Mouse (Mus musculus) midbrain, embryonic 16.5 days (tissue): Measurements from ENCODE around the gene Ubxn1. TPM values are rescaled to one million over a fixed set of nuclear protein-coding genes. Genes with fewer than 3 reads are reported as not detected.
A peak's percentile ranks its signal among the peaks of the same experiment; 100 is the strongest.

Experiments
- ATAC-seq: fragments of 200-750 bp; cut with Nextera tagmentation; 2 replicates; pipeline ENCODE4 v1.8.0; 2017; ENCODE audit warnings: moderate TSS enrichment
- H3K27ac ChIP-seq: fragments of 300-500 bp; sonication (generic); 2 replicates; pipeline ENCODE4 v1.5.1; 2014; ENCODE audit warnings: mild to moderate bottlenecking, low read length, mixed read lengths
- H3K27me3 ChIP-seq: fragments of 300-500 bp; sonication (generic); 2 replicates; pipeline ENCODE4 v1.6.1; 2014; ENCODE audit warnings: low read depth, low read length, mixed read lengths; ENCODE audit not compliant: control insufficient read depth, insufficient read depth
- H3K36me3 ChIP-seq: fragments of 300-500 bp; sonication (generic); 2 replicates; pipeline ENCODE4 v1.6.1; 2014; ENCODE audit warnings: mild to moderate bottlenecking, low read length, moderate library complexity, mixed read lengths; ENCODE audit not compliant: control insufficient read depth, insufficient read depth
- H3K4me1 ChIP-seq: fragments of 300-500 bp; sonication (generic); 2 replicates; pipeline ENCODE4 v1.6.1; 2014; ENCODE audit warnings: mild to moderate bottlenecking, low read length, mixed read lengths; ENCODE audit not compliant: control insufficient read depth, insufficient read depth
- H3K4me2 ChIP-seq: fragments of 300-500 bp; sonication (generic); 2 replicates; pipeline ENCODE4 v1.6.1; 2014; ENCODE audit warnings: mild to moderate bottlenecking, low read length, mixed read lengths
- H3K4me3 ChIP-seq: fragments of 300-500 bp; sonication (generic); 2 replicates; pipeline ENCODE4 v1.5.1; 2014; ENCODE audit warnings: low read depth, mild to moderate bottlenecking, low read length, moderate library complexity, mixed read lengths
- H3K9ac ChIP-seq: fragments of 300-500 bp; sonication (generic); 2 replicates; pipeline ENCODE4 v1.6.1; 2014; ENCODE audit warnings: low read depth, low read length, mixed read lengths
- H3K9me3 ChIP-seq: fragments of 300-500 bp; sonication (generic); replicated peaks from 2 replicates; pipeline ENCODE4 v1.6.1; 2014; ENCODE audit warnings: mild to moderate bottlenecking, low read length, mixed read lengths; ENCODE audit not compliant: control insufficient read depth, poor library complexity, severe bottlenecking
- WGBS: fragments of 180-500 bp; shearing (Covaris S2); extraction: QIAGEN DNeasy Blood & Tissue Kit; methylation state at CpG from one replicate; pipeline ENCODE4 v1.1.7; 2014; 5-methylcytosine and 5-hydroxymethylcytosine counted together
- polyA plus RNA-seq: library from polyadenylated mRNA; unstranded; fragments of >200 nt; fragmentation: Nextera tagmentation; extraction: Ambion mirVana; gene quantifications from 2 replicates; pipeline ENCODE4 v1.2.1, GENCODE M21; 2015

The Ubxn1 gene
- polyA plus RNA-seq, 1 experiment from 2014 or later = 142 TPM

- 91% methylated on average over 6 of the region's 6 CpGs for WGBS
- no peak for ATAC-seq
- no peaks in the 10 kb centered on the region for H3K27me3 ChIP-seq
Observed at GRCm38 (mm10) chr19:8908531-8908930, 37.2 kb downstream of the Ubxn1 start.

DNA sequence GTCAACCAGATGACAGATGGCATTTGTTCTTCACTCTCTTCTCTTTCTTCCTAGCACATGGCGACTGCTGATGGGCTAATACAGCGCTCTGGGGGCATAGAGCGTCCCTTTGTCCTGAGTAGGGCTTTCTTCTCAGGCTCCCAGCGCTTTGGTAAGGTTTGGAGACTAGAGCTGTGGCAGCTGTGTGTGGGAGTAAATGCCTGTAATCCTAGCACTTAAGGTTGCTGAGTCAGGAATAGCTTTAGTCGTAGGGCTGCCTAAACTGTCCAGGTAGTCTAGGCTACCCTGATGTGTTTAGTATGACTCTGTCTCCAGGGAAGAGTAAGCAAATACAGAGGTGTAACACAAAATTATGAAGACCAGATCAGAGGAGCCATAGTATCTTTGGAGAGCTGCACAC is 40.5 kb downstream of the Ubxn1 start:
- Histone ChIP-seq H3K27ac (no peak overlapping the region), H3K4me2 (no peak overlapping the region), H3K9ac (no peak overlapping the region), H3K27me3 (no peaks in the 10 kb centered on the region), H3K4me3 (no peak overlapping the region), H3K9me3 (no peaks in the 10 kb centered on the region), H3K4me1 (no peaks in the 10 kb centered on the region), H3K36me3 (peaks cover 75% of the 10 kb centered on the region)
- 91% methylated on average over 5 of the region's 5 CpGs for WGBS
- no peak for ATAC-seq

More at GRCm38 (mm10) chr19:8908531-8908930, 37.2 kb downstream of the Ubxn1 start:
- Histone ChIP-seq H3K4me3 (no peak overlapping the region), H3K4me2 (no peak overlapping the region), H3K4me1 (no peaks in the 10 kb centered on the region), H3K36me3 (peaks cover 65% of the 10 kb centered on the region), H3K9me3 (no peaks in the 10 kb centered on the region), H3K9ac (no peak overlapping the region), H3K27ac (no peak overlapping the region)

GRCm38 (mm10) chr19:8914212-8914611 is 42.9 kb downstream of the Ubxn1 start:
- Histone ChIP-seq H3K4me2 (no peak overlapping the region), H3K9me3 (no peaks in the 10 kb centered on the region), H3K27ac (no peak overlapping the region), H3K4me1 (no peaks in the 10 kb centered on the region), H3K27me3 (no peaks in the 10 kb centered on the region), H3K9ac (no peak overlapping the region), H3K36me3 (peaks cover 56% of the 10 kb centered on the region), H3K4me3 (no peak overlapping the region)
- whole genome bisulfite sequencing = 100% methylated on average over 3 of the region's 3 CpGs
- no peak for ATAC-seq

DNA sequence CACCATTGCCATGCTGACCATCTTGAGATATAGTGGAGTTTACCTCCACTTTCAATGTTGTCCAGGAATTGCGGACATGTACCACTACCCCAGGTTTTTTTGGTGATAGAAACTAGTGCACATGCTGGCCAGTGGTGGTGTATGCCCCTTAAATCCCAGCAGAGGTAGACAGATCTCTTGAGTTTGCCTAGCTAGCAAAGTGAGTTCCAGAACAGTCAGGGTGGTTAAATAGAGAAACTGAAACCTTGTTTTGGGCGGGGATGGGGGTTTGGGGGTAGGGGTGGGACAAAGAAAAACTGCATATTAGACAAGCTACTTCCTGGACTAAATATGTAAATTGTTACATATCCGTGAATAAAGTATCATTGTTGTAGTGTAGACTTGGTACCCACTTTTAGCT is 47.7 kb downstream of the Ubxn1 start:
- H3K27ac ChIP-seq = no peak overlapping the region
- H3K36me3 ChIP-seq = peaks cover 23% of the 10 kb centered on the region
- H3K4me2 ChIP-seq = no peak overlapping the region
- peaks cover 11% of the 10 kb centered on the region for H3K4me1 ChIP-seq
- no peak overlapping the region for H3K4me3 ChIP-seq
- no peak overlapping the region for H3K9ac ChIP-seq
- 90% methylated on average over 3 of the region's 3 CpGs for WGBS
- no peaks in the 10 kb centered on the region for H3K9me3 ChIP-seq
- ATAC-seq = no peak
- no peaks in the 10 kb centered on the region for H3K27me3 ChIP-seq

GRCm38 (mm10) chr19:8919684-8920072 is 48.4 kb downstream of the Ubxn1 start:
- Histone ChIP-seq H3K9ac (no peak overlapping the region; the same call in 1 of the 2 replicates), H3K36me3 (peaks cover 16% of the 10 kb centered on the region), H3K27me3 (no peaks in the 10 kb centered on the region), H3K4me2 (peak overlapping the region; percentile 88), H3K9me3 (no peaks in the 10 kb centered on the region), H3K4me1 (peaks cover 11% of the 10 kb centered on the region), H3K4me3 (peak overlapping the region; percentile 75), H3K27ac (peak overlapping the region; percentile 81)
- ATAC-seq = no peak; the same call in 1 of the 2 replicates
- 69% methylated on average over 6 of the region's 6 CpGs for WGBS

GRCm38 (mm10) chr19:8920073-8920736 is 48.9 kb downstream of the Ubxn1 start, which contains the start of gene B3gat3:
Gene B3gat3 (plus strand): TSS chr19:8920374.
- peak; percentile 97 for ATAC-seq
- H3K27ac ChIP-seq = peak within 1 kb of the TSS; percentile 81
- H3K4me1 ChIP-seq = peaks cover 11% of the 10 kb centered on the region
- peak within 1 kb of the TSS; percentile 75 for H3K4me3 ChIP-seq
- H3K9me3 ChIP-seq = no peaks in the 10 kb centered on the region
- peak within 1 kb of the TSS; percentile 72 for H3K9ac ChIP-seq
- 3% methylated on average over 38 of the region's 50 CpGs for WGBS
- no peaks in the 10 kb centered on the region for H3K27me3 ChIP-seq
- H3K4me2 ChIP-seq = peak within 1 kb of the TSS; percentile 88
- peaks cover 11% of the 10 kb centered on the region for H3K36me3 ChIP-seq

- H3K27me3 ChIP-seq = no peaks in the 10 kb centered on the region
- ATAC-seq = peak; percentile 57
Observed at GRCm38 (mm10) chr19:8920836-8921291, 49.6 kb downstream of the Ubxn1 start.

GRCm38 (mm10) chr19:8921741-8922140 is 50.4 kb downstream of the Ubxn1 start:
- Histone ChIP-seq H3K4me1 (peaks cover 11% of the 10 kb centered on the region), H3K9me3 (no peaks in the 10 kb centered on the region), H3K36me3 (peaks cover 10% of the 10 kb centered on the region), H3K4me3 (no peak overlapping the region), H3K4me2 (peak overlapping the region; percentile 88; the same call in 1 of the 2 replicates), H3K27ac (no peak overlapping the region), H3K27me3 (no peaks in the 10 kb centered on the region), H3K9ac (peak overlapping the region; percentile 46; the same call in 1 of the 2 replicates)
- WGBS = 80% methylated on average over 9 of the region's 9 CpGs
- ATAC-seq = no peak

More at GRCm38 (mm10) chr19:8920836-8921291, 49.6 kb downstream of the Ubxn1 start:
- H3K9me3 ChIP-seq = no peaks in the 10 kb centered on the region
- peaks cover 11% of the 10 kb centered on the region for H3K4me1 ChIP-seq
- 3% methylated on average over 6 of the region's 6 CpGs for WGBS
- peak overlapping the region; percentile 72 for H3K9ac ChIP-seq
- H3K36me3 ChIP-seq = peaks cover 9% of the 10 kb centered on the region
- peak overlapping the region; percentile 75 for H3K4me3 ChIP-seq
- H3K27ac ChIP-seq = peak overlapping the region; percentile 81
- H3K4me2 ChIP-seq = peak overlapping the region; percentile 88
